Mouse (Mus musculus) heart, embryonic 11.5 days (tissue): ENCODE data around the gene Enox1. TPM values are rescaled to one million over a fixed set of nuclear protein-coding genes. Genes with fewer than 3 reads are reported as not detected.

Experiments
- ATAC-seq: fragments of 200-750 bp; cut with Nextera tagmentation; replicated peaks from 2 replicates; pipeline ENCODE4 v1.8.0; 2017; ENCODE audit warnings: moderate library complexity; ENCODE audit not compliant: insufficient number of reproducible peaks, low FRiP score, low TSS enrichment
- H3K27ac ChIP-seq: fragments of 300-500 bp; sonication (generic); 2 replicates; pipeline ENCODE4 v1.5.1; 2014; ENCODE audit warnings: mild to moderate bottlenecking, low read depth, low read length
- H3K27me3 ChIP-seq: fragments of 300-500 bp; sonication (generic); 2 replicates; pipeline ENCODE4 v1.6.1; 2014; ENCODE audit warnings: mild to moderate bottlenecking, low read length, mixed read lengths; ENCODE audit not compliant: control insufficient read depth, insufficient read depth
- H3K36me3 ChIP-seq: fragments of 300-500 bp; sonication (generic); 2 replicates; pipeline ENCODE4 v1.6.1; 2014; ENCODE audit warnings: mild to moderate bottlenecking, low read length, moderate library complexity, mixed read lengths; ENCODE audit not compliant: control insufficient read depth, insufficient read depth
- H3K4me1 ChIP-seq: fragments of 300-500 bp; sonication (generic); 2 replicates; pipeline ENCODE4 v1.6.1; 2014; ENCODE audit warnings: low read length; ENCODE audit not compliant: control insufficient read depth, insufficient read depth
- H3K4me2 ChIP-seq: fragments of 300-500 bp; sonication (generic); 2 replicates; pipeline ENCODE4 v1.6.1; 2014; ENCODE audit warnings: mild to moderate bottlenecking, moderate library complexity
- H3K4me3 ChIP-seq: fragments of 300-500 bp; sonication (generic); 2 replicates; pipeline ENCODE4 v1.5.1; 2014; ENCODE audit warnings: low read depth, low read length
- H3K9ac ChIP-seq: fragments of 300-500 bp; sonication (generic); 2 replicates; pipeline ENCODE4 v1.6.1; 2014; ENCODE audit warnings: mild to moderate bottlenecking, low read depth, low read length, moderate library complexity
- H3K9me3 ChIP-seq: fragments of 300-500 bp; sonication (generic); replicated peaks from 2 replicates; pipeline ENCODE4 v1.6.1; 2016; ENCODE audit warnings: low read length; ENCODE audit not compliant: control insufficient read depth
- WGBS: fragments of 180-500 bp; shearing (Covaris S2); extraction: QIAGEN DNeasy Blood & Tissue Kit; methylation state at CpG from one replicate; pipeline ENCODE4 v1.1.7; 2014; ENCODE audit not compliant: insufficient replicate concordance; 5-methylcytosine and 5-hydroxymethylcytosine counted together
- polyA plus RNA-seq: library from polyadenylated mRNA; unstranded; fragments of >200 nt; fragmentation: Nextera tagmentation; extraction: Ambion mirVana; gene quantifications from 2 replicates; pipeline ENCODE4 v1.2.1, GENCODE M21; 2014

Enox1 gene
- polyA plus RNA-seq, 1 experiment from 2014 or later = 2.3 TPM

DNA sequence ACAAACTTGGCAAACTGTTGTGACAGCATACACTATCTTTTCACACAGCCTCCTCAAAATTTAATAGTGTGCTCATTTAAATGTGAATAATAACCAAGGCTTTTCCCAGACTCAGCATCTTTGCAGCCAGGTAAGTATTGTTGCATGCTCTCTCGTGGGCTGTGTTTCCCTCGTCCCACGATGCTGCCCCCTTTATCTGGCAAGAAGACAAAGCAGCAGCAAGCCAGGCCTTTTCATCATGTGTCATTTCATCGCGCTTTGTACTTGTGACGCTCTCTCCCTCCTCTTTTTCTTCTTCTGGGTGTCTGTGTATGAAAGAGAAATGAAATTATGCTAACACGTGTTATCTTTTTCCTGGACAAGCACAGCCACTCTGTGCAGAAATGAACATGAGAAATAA, 421.8 kb downstream of the Enox1 start:
- Histone ChIP-seq H3K36me3 (no peaks in the 10 kb centered on the region), H3K4me3 (no peak overlapping the region), H3K9me3 (no peaks in the 10 kb centered on the region), H3K4me2 (no peak overlapping the region), H3K27ac (no peak overlapping the region), H3K4me1 (peaks cover 31% of the 10 kb centered on the region), H3K27me3 (no peaks in the 10 kb centered on the region), H3K9ac (no peak overlapping the region)
- WGBS = 48% methylated on average over 7 of the region's 7 CpGs
- no peak for ATAC-seq

DNA sequence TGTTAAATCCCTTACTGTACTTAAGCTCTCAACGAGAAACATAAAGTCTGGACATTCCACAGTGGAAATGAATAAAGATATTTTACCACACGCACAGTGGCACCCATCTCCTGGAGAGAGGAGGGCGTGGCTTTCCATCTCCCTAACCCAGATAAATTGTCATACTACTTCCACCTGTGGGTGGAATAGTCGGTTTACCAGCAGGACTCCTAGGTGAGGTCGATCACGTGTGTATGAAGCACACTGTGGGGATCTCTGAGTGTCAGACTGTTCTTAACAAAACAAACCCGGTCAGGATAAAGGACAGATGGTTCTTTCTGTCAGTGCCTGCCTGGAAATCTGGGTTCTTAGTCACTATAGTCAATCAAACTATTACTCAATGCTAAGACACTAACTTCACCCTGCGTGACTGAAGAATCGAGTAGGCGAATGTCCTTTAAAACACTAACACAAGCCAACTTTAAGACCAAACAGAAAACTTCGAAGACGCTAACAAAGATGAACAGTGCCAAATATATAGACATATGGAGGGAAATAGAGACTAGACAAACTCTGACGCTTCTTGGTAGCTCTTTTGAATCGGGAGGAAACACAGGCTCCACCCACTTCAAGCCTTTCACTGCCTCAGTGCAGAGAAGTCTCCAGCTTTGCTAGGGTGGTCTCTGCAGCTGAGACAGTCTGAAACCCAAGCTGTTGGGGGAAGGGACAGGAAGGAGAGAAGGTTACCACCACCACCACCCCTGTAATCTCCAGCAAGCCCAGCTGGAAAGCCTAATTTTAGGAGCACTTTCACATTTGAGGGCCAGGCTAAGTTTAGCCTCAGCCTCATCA, 423.8 kb downstream of the Enox1 start:
- Histone ChIP-seq H3K27ac (peak overlapping the region; percentile 84), H3K4me1 (peaks cover 31% of the 10 kb centered on the region), H3K9ac (no peak overlapping the region), H3K27me3 (no peaks in the 10 kb centered on the region), H3K36me3 (no peaks in the 10 kb centered on the region), H3K4me3 (no peak overlapping the region), H3K4me2 (peak overlapping the region; percentile 45), H3K9me3 (no peaks in the 10 kb centered on the region)
- WGBS = 50% methylated on average over 14 of the region's 14 CpGs
- ATAC-seq = peak; percentile 12; the same call in 1 of the 2 replicates

DNA sequence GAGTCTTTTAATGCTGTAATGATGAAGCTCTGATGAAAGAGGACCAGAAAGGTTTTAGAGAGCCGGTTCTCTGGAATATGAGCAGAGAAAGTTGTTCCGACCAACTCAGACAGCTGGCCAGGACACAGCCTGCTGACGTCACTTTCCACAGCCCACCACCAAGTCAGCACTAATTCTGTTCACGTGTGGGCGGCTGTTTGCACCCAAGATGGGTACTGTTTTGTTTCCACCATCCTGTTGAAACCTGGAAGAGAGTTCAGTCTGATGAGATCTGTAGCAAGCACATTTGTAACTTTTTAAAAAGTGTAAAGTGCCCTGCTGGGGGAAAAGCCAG, 424.3 kb downstream of the Enox1 start:
- no peaks in the 10 kb centered on the region for H3K27me3 ChIP-seq
- peak; percentile 53; the same call in 1 of the 2 replicates for ATAC-seq
- H3K4me1 ChIP-seq = peaks cover 34% of the 10 kb centered on the region
- H3K9ac ChIP-seq = no peak overlapping the region
- peak overlapping the region; percentile 45 for H3K4me2 ChIP-seq
- H3K36me3 ChIP-seq = no peaks in the 10 kb centered on the region
- WGBS = 23% methylated on average over 5 of the region's 5 CpGs
- H3K27ac ChIP-seq = peak overlapping the region; percentile 84
- no peaks in the 10 kb centered on the region for H3K9me3 ChIP-seq
- no peak overlapping the region for H3K4me3 ChIP-seq

DNA sequence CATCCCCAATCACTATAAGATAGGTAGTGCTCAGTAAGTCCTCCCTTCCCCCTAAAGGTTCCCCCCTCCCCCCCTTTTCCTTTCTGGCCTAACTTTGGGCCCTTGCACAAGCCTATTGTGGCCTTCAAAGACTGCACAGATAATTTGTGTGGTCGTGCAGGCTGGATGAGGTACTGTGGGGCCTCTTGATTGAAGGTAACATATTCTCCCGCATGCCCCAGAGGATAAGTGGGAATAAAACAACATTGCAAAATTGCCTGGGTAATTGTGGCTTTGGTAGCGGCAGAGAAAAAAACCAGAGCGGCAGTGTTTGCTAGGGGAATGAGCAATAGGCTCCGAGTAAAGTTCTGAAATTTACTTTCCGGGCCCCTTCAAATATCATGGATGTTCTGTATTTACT, 425.1 kb downstream of the Enox1 start:
- no peak overlapping the region for H3K4me3 ChIP-seq
- H3K27me3 ChIP-seq = no peaks in the 10 kb centered on the region
- no peak overlapping the region for H3K4me2 ChIP-seq
- 69% methylated on average over 6 of the region's 6 CpGs for WGBS
- peak overlapping the region; percentile 84 for H3K27ac ChIP-seq
- no peak overlapping the region for H3K9ac ChIP-seq
- no peak for ATAC-seq
- no peaks in the 10 kb centered on the region for H3K9me3 ChIP-seq
- H3K4me1 ChIP-seq = peaks cover 38% of the 10 kb centered on the region
- no peaks in the 10 kb centered on the region for H3K36me3 ChIP-seq

DNA sequence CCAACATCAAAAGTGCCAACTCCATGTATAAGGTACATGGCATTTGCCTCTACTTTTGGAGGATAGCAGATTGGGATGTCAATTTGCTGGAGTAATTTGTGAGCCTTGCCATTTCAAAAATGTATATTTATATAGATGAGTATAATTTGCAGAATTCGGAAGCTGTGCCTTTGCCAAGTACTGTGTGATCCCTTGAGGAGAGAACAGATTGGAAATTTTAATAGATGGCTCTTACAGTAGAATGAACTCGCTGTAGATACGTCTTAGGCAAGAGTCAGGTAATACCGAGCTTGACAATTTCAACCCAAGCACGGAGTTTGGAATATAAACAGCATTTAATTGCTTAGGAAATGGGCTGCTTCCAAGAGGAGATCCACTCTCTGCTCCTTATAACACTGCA, 427.9 kb downstream of the Enox1 start:
- no peaks in the 10 kb centered on the region for H3K27me3 ChIP-seq
- H3K27ac ChIP-seq = no peak overlapping the region
- H3K9me3 ChIP-seq = no peaks in the 10 kb centered on the region
- H3K9ac ChIP-seq = no peak overlapping the region
- no peak for ATAC-seq
- 88% methylated on average over 5 of the region's 5 CpGs for WGBS
- H3K4me1 ChIP-seq = peaks cover 31% of the 10 kb centered on the region
- H3K4me3 ChIP-seq = no peak overlapping the region
- no peaks in the 10 kb centered on the region for H3K36me3 ChIP-seq
- H3K4me2 ChIP-seq = no peak overlapping the region

DNA sequence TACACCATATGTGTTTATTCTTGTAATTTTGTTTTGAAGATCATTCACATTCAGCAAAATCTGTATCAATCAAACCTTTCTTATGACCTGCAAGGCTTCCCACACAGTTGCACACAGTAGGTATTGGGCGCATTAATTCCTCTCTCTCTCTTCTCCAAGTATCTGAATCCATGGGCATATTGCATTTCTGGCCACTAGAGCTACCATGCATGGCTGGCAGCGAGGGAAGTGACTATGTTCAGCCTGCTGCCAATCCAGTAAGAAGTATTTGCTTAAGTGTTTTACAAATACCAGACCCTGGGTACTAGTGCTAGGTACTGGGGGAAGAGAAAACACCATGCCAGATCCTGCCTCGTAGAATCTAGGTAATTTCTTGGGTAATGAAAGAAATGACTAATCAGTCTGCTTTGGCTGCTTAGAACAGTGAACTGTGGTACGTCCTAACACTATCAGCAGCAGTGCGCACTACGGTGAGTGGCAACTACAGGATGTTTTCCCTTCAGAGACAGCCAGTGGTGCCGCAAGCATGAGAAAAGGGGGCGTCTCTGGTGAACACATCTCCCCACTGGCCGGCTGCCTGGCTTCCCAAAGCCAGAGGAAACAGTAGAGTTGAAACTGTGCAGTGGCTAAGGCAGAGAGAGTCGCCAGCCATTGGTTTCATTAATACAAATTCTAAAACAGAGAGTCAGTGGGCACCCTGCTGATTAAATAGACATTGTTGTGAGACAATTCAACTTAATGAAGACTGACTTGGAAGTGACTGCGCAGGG, 428.7 kb downstream of the Enox1 start:
- H3K36me3 ChIP-seq = no peaks in the 10 kb centered on the region
- no peak overlapping the region for H3K27ac ChIP-seq
- no peaks in the 10 kb centered on the region for H3K9me3 ChIP-seq
- H3K4me2 ChIP-seq = no peak overlapping the region
- no peaks in the 10 kb centered on the region for H3K27me3 ChIP-seq
- no peak overlapping the region for H3K4me3 ChIP-seq
- ATAC-seq = no peak
- peaks cover 26% of the 10 kb centered on the region for H3K4me1 ChIP-seq
- 67% methylated on average over 11 of the region's 11 CpGs for WGBS
- H3K9ac ChIP-seq = no peak overlapping the region

DNA sequence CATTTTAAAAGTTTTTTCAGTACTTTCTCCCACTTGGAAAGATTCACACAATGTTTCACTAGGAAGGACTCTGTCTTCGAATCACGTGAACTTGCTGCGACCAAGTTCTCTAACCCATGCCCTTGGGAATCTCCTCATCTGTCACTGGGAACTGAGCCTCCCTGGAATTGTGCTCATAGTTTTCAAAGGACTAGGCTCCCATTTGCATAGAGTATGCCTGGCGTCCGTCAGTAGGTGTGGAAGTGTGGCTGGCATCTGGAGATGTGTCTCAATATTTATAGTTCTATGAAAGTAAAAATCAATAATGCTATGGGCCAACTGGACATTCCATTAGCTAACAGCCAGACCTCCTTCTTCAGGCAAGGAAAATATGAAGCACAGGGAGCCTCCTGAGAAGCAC, 429.5 kb downstream of the Enox1 start:
- no peak overlapping the region for H3K27ac ChIP-seq
- no peaks in the 10 kb centered on the region for H3K36me3 ChIP-seq
- no peaks in the 10 kb centered on the region for H3K27me3 ChIP-seq
- 63% methylated on average over 5 of the region's 5 CpGs for WGBS
- no peak overlapping the region for H3K9ac ChIP-seq
- no peak overlapping the region for H3K4me3 ChIP-seq
- no peak for ATAC-seq
- H3K4me2 ChIP-seq = no peak overlapping the region
- peaks cover 21% of the 10 kb centered on the region for H3K4me1 ChIP-seq
- H3K9me3 ChIP-seq = no peaks in the 10 kb centered on the region

DNA sequence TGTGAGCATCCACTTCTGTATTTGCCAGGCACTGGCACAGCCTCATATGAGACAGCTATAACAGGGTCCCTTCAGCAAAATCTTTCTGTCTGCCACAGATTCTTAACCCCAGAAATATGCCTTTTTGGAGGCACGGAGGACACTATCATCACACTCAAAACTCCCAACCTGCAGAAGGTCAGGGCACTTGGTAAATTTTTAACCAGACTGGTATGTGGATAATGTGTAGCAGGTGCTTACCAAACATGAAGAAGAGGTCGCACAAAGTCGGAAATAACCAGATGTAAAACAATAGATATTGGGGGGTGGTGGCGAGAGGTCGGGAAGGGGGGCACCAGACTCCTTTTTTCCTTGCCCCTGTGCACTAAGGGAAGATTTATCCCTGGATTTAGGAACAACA, 430.6 kb downstream of the Enox1 start:
- no peak overlapping the region for H3K27ac ChIP-seq
- ATAC-seq = no peak
- WGBS = 82% methylated on average over 5 of the region's 5 CpGs

More for the DNA sequence above, 430.6 kb downstream of the Enox1 start:
- H3K4me3 ChIP-seq = no peak overlapping the region
- H3K9me3 ChIP-seq = no peaks in the 10 kb centered on the region
- H3K9ac ChIP-seq = no peak overlapping the region
- H3K4me1 ChIP-seq = peaks cover 14% of the 10 kb centered on the region; the same call in 1 of the 2 replicates
- no peak overlapping the region for H3K4me2 ChIP-seq
- no peaks in the 10 kb centered on the region for H3K27me3 ChIP-seq
- no peaks in the 10 kb centered on the region for H3K36me3 ChIP-seq
